9 mouse cellular contexts compared by ENCODE assay signal in the genomic region with DNA sequence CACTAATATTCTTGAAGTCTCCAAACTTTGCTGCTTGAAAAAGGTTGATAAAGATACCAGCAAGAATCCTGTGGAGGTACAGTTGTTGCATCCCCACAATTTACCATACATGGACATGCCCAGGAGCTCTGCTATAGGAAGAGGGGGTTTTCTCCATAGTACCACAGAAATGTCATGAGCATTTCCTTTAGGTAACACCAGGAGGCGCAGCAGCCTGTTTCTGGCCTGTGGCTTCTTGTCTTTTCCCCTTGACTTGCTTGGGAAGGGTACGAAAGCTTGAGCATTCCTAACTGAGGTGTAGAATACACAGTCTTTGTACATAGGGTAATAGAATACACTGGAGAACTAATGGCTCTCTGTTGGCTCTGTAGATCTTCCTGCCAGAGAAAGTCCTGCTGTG.
A peak's percentile ranks its signal among the peaks of the same experiment; 100 is the strongest.
DNase-seq lines count a peak whose midpoint lies in the region; ATAC-seq and TF ChIP-seq lines count a peak whose summit lies in the region.
"Had no signal": no experiment of that assay in that cellular context is flagged by ENCODE, and none has a peak within 500 bp of the region (broad histone marks: within the 10 kb centered on the region; RNA-seq: fewer than 3 reads in every experiment).

No protein-coding gene starts in this region.

- no peak for TF ChIP-seq POLR2A in spleen, adult 2 months (IDR thresholded peaks at IDR 0.05; ENCODE audit: low read depth, low read length)

- 43% methylated on average over 2 of the region's 2 CpGs for WGBS in heart, postnatal 0 days
- 34% methylated on average over 2 of the region's 2 CpGs for WGBS in spleen, adult 2 months
- 29% methylated on average over 2 of the region's 2 CpGs for WGBS in forebrain, embryonic 15.5 days

- no peak for TF ChIP-seq EP300 in heart, postnatal 0 days (IDR thresholded peaks at IDR 0.05; ENCODE audit: low read depth)

- no peak overlapping the region for H3K9ac ChIP-seq in heart, postnatal 0 days (replicated peaks; ENCODE audit: low read depth, low read length)
- no peak overlapping the region for H3K9ac ChIP-seq in forebrain, embryonic 15.5 days (replicated peaks)
- H3K9ac ChIP-seq: embryonic facial prominence, embryonic 15.5 days had no signal

- peaks cover 5% of the 10 kb centered on the region; the same call in 1 of the 2 replicates for H3K4me1 ChIP-seq in heart, postnatal 0 days (ENCODE audit: control insufficient read depth, insufficient read depth)
- H3K4me1 ChIP-seq in spleen, adult 2 months (ENCODE audit: control insufficient read depth, insufficient read depth, insufficient read length) = no peaks in the 10 kb centered on the region
- no peaks in the 10 kb centered on the region for H3K4me1 ChIP-seq in forebrain, embryonic 15.5 days
- H3K4me1 ChIP-seq: embryonic facial prominence, embryonic 15.5 days had no signal

- no peak overlapping the region for H3K4me2 ChIP-seq in heart, postnatal 0 days (ENCODE audit: low read depth, low read length)
- H3K4me2 ChIP-seq in forebrain, embryonic 15.5 days (replicated peaks) = no peak overlapping the region
- H3K4me2 ChIP-seq: embryonic facial prominence, embryonic 15.5 days had no signal

- peak; percentile 22 for DNase-seq in heart, postnatal 0 days (ENCODE audit: low spot score)
- no peak for DNase-seq in heart, adult 9 months (ENCODE audit: low spot score in 2 of 2)
- no peak for DNase-seq in spleen, adult 2 months (ENCODE audit: low read depth in 1 of 2, low spot score in 2 of 2)
- DNase-seq in spleen, postnatal 14 days (ENCODE audit: low spot score in 2 of 2) = no peak
- DNase-seq in brain, adult 2 months (ENCODE audit: low read depth, low spot score) = peak; percentile 35
- DNase-seq in thymus, postnatal 14 days = peak; percentile 6
- no peak for DNase-seq in layer of hippocampus, postnatal 14 days (ENCODE audit: low spot score in 2 of 2)

- peak; percentile 56 for TF ChIP-seq CTCF in heart, postnatal 0 days (IDR thresholded peaks at IDR 0.05; ENCODE audit: low read depth)
- peak; percentile 22; the same call in 1 of the 2 replicates for TF ChIP-seq CTCF in spleen, adult 2 months (IDR thresholded peaks at IDR 0.05; ENCODE audit: extremely low read depth, insufficient read depth, insufficient read length, insufficient replicate concordance)

- no peaks in the 10 kb centered on the region for H3K27me3 ChIP-seq in heart, postnatal 0 days (ENCODE audit: control insufficient read depth, insufficient read depth, low read length)
- H3K27me3 ChIP-seq in spleen, adult 2 months (ENCODE audit: control insufficient read depth, insufficient read depth, low read length) = no peaks in the 10 kb centered on the region
- no peaks in the 10 kb centered on the region for H3K27me3 ChIP-seq in forebrain, embryonic 15.5 days

- no peak for ATAC-seq in heart, postnatal 0 days (ENCODE audit: insufficient read depth, low read depth)
- ATAC-seq in forebrain, embryonic 15.5 days (replicated peaks) = no peak

- no peaks in the 10 kb centered on the region for H3K36me3 ChIP-seq in heart, postnatal 0 days (replicated peaks; ENCODE audit: control insufficient read depth, insufficient read depth, low read length)
- no peaks in the 10 kb centered on the region for H3K36me3 ChIP-seq in spleen, adult 2 months (ENCODE audit: control insufficient read depth, insufficient read depth, low read length)
- no peaks in the 10 kb centered on the region for H3K36me3 ChIP-seq in forebrain, embryonic 15.5 days
- H3K36me3 ChIP-seq: embryonic facial prominence, embryonic 15.5 days had no signal

- no peaks in the 10 kb centered on the region for H3K9me3 ChIP-seq in heart, postnatal 0 days (replicated peaks; ENCODE audit: control insufficient read depth, low read length)
- H3K9me3 ChIP-seq in forebrain, embryonic 15.5 days = no peaks in the 10 kb centered on the region
- H3K9me3 ChIP-seq: embryonic facial prominence, embryonic 15.5 days had no signal

- H3K27ac ChIP-seq in heart, postnatal 0 days (ENCODE audit: low read depth) = no peak overlapping the region
- H3K27ac ChIP-seq in spleen, adult 2 months (ENCODE audit: insufficient read depth, low read length) = no peak overlapping the region
- H3K27ac ChIP-seq in forebrain, embryonic 15.5 days (replicated peaks) = no peak overlapping the region
- H3K27ac ChIP-seq: embryonic facial prominence, embryonic 15.5 days had no signal

- no peak overlapping the region for H3K4me3 ChIP-seq in heart, postnatal 0 days (ENCODE audit: low read depth, low read length)
- H3K4me3 ChIP-seq in spleen, adult 2 months (ENCODE audit: extremely low read depth, insufficient read depth, insufficient read length) = no peak overlapping the region
- H3K4me3 ChIP-seq in forebrain, embryonic 15.5 days = no peak overlapping the region
- H3K4me3 ChIP-seq: embryonic facial prominence, embryonic 15.5 days had no signal

Comparison
In these comparisons a context has a peak if more than half of its experiments do, and no peak if none do; other contexts are left out.
1. DNase-seq: peak in heart, postnatal 0 days (single experiment), brain, adult 2 months (single experiment) and thymus, postnatal 14 days (single experiment); none in heart, adult 9 months (0 of 2), spleen, adult 2 months (0 of 2), spleen, postnatal 14 days (0 of 2) and layer of hippocampus, postnatal 14 days (0 of 2).